Mouse (Mus musculus): ENCODE data around the gene Krtap6-2. TPM values are rescaled to one million over a fixed set of nuclear protein-coding genes. Genes with fewer than 3 reads are reported as not detected.

Gene Krtap6-2
- total RNA-seq (2021), result not detected
- long read RNA-seq, experiment 1, result 0 reads
- long read RNA-seq, experiment 2, result 0 reads

DNA sequence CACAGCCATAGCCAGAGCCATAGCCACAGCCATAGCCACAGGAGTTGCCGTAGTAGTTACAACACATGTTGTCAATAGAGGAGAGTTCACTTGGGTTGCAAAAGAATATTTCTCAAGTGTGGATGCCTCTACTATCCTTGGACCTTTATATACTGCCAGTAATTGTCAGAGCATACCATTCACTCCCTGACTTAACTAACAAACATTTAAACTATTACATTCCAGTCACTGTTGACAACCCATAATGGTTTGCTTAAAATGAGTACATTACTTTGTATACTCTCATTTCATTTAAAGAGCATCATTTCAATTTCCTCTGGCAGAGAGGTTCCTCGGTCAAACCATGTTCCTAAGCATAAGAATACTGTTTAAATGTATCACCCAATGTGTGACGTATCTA, at the start of gene Krtap6-2:
Gene Krtap6-2, minus strand, starts transcription at position 101 of the 400 bp plus-strand sequence.
- DNase-seq, result no peak
- TF ChIP-seq CTCF (IDR thresholded peaks at IDR 0.05), result no peak
- Histone ChIP-seq H3K27ac (no peak within 1 kb of the TSS), H3K4me3 (no peak within 1 kb of the TSS)
- intact Hi-C loops (cut with DNase I), result no loop called here

DNA sequence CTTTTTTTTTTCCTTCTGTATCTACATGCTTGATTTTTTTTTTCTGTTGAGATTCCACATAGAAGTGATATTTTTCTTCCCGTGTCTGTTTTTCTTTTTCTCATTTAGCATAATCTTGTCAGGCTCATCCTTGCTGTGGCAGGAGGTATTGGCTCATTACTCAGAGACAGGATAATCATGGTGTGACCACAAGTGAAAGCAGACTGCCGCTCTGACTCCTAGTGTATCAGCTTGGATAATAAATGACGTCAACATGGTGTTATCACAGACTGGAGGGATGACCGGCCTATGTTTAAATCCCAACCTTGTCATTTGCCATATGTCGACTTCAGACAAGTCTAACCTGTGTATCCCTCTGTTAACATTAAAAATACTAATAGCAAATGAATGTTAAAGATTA, 41.3 kb upstream of the Krtap6-2 start:
- H3K27ac ChIP-seq, result no peak overlapping the region
- no peak overlapping the region for H3K4me3 ChIP-seq
- no peak for TF ChIP-seq CTCF (IDR thresholded peaks at IDR 0.05)
- intact Hi-C loops (cut with DNase I), result no loop called here
- no peak for DNase-seq

DNA sequence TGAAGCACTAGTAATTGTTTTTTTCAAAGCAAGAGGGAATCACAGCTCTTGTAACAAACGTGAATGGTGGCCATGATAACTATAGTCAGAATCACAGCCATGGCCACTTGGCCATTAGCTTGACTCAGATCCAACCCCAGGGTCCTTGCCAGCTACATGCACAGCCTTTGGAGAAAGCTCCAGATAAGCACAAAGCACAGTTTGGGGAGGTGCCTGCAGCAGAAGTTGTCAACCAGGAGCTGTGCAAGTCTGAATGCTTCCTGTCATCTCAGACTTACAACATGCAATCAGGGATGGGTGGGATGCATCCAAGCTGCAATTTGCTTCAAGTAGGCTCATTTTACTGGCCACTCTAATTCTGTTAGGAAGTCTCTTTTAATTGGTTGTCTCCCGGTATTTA, 9.7 kb upstream of the Krtap6-2 start:
- Histone ChIP-seq H3K27ac (no peak overlapping the region), H3K4me3 (no peak overlapping the region)
- DNase-seq, result no peak
- intact Hi-C loops (cut with DNase I), result no loop called here
- TF ChIP-seq CTCF (IDR thresholded peaks at IDR 0.05), result no peak

DNA sequence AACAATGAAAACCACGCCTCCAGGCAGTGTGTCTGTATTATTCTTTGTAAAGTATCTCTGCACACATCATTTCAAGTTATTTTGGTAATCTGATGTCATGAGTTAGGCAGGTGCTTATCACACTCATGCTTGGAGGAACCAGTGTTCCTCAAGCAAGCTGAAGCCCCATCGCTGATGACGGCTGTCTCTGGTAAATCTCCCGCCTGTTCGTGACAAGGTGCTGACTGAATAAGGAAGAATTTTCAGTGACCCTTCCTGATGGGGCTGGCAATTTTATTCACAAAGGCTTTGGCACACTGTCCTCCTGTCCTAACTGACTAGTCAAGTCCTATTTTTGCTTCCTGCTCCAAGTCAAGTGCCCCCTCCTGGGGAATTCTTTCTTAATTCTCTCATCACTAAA, 5.4 kb upstream of the Krtap6-2 start:
- TF ChIP-seq CTCF (IDR thresholded peaks at IDR 0.05), result no peak
- Histone ChIP-seq H3K4me3 (no peak overlapping the region), H3K27ac (no peak overlapping the region)
- intact Hi-C loops (cut with DNase I), result no loop called here
- no peak for DNase-seq

DNA sequence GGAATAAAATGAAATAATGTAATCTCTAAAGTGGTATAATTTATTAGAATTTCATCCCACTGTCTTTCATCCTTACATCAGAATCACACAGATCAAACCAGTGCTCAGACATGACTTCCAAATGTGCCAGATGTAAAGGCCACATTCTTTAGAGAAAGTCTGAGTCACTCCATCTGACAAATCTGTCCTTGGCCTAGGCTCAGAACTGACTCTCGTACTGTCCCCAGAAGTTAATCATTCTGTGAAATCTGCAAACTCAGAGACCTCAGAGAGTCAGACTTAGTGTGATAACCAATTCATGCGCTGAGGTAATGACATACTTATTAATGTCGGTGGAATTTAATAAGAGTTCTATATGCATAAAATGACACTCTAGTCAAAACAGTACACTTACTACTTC, 3.6 kb downstream of the Krtap6-2 start:
- no peak for TF ChIP-seq CTCF (IDR thresholded peaks at IDR 0.05)

DNA sequence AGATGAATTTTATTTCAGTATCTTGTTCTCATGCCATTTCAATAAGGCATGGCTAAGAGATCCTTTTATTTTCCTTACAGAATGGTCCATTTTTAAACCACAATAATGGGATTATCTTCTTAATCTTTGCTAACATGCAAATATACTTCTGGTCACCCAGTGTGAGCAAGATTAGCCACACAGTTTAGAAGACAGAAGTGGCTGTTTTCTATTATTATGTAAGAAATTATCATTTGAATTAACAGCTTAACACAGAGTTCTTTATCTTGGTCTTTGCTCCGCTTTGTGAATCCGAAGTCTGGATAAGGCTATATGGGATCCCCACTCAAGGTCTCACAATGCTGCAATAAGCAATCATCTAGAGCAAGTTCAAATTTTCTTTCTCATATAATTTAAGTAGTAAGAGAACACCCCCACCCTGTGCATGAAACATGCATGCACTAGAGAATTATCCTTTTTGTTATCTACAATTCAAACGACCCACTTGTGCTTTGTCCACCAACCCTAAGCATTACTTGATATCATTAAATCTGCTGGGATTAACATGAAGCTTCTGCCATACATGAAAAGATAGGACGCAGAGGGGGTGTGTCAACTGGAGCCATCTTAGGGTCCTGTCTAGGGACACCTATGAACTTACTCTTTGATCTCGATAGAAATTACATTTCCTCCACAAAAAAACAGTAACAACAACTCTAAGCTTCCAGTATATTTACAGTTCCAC, 9.4 kb downstream of the Krtap6-2 start:
- DNase-seq, result no peak
- TF ChIP-seq CTCF (IDR thresholded peaks at IDR 0.05), result no peak
- H3K4me3 ChIP-seq, result no peak overlapping the region
- no peak overlapping the region for H3K27ac ChIP-seq
- intact Hi-C loops (cut with DNase I), result no loop called here

More for the DNA sequence above, 3.6 kb downstream of the Krtap6-2 start:
- H3K27ac ChIP-seq, result no peak overlapping the region
- no peak overlapping the region for H3K4me3 ChIP-seq
- no peak for DNase-seq
- intact Hi-C loops (cut with DNase I), result no loop called here

DNA sequence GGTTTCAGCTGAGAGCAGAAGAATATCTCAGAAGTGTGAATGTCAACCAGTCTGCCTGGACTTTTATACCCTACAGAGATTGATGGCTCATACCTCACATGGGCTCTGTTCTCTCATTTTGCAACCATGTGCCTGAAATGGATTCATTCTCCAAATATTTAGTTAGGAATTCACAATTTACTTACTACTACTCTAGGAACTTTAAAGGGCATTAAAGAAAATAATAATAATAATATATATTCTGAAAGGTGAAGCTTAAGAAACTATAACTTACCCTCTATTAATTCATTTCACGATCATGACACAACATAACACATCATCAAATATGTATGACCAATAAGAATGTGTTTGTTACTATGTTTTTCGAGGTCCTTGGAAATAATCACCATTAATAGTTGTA, 16.1 kb downstream of the Krtap6-2 start, which contains the start of gene Krtap21-1:
Gene Krtap21-1, minus strand, starts transcription at position 101 of the 400 bp plus-strand sequence.
- no peak within 1 kb of the TSS for H3K27ac ChIP-seq
- no peak for TF ChIP-seq CTCF (IDR thresholded peaks at IDR 0.05)
- DNase-seq, result no peak
- H3K4me3 ChIP-seq, result no peak within 1 kb of the TSS
- intact Hi-C loops (cut with DNase I), result no loop called here

DNA sequence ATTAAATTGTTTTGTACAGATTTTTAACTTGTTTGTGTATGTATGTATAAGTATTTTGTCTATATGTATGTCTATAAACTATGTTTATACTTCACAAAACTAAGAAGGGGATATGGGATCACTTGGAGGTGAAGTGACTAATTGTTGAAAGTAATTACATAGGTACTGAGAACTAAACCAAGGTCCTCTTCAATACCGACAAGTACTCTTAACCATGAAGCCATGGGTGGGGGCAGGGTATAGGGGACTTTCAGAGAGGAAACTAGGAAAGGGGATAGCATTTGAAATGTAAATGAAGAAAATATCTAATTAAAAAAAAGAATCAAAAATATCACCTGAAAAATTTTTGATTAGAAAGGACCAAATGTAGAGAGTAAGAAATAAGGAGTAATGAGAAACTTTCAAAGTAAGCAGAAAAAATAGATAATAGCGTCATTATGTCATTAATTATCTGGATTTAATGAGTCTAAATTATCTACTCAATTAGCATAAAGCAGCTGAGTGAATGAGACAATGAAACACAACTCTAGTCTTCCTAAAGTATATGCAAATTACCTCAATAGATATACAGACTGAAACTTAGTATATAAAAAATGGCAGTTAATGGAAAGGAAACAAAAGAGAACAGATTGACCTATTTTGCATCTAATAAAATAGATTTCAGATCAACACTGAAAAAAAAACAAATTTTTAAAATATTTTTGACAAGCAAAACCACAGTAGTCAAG, 47.0 kb downstream of the Krtap6-2 start:
- no peak for DNase-seq
- intact Hi-C loops (cut with DNase I), result no loop called here
- no peak overlapping the region for H3K4me3 ChIP-seq
- no peak for TF ChIP-seq CTCF (IDR thresholded peaks at IDR 0.05)
- H3K27ac ChIP-seq, result no peak overlapping the region

Other genes starting within 250 kb of the Krtap6-2 start
- not detected for gene 1110057P08Rik, start 245.4 kb downstream of the Krtap6-2 start, total RNA-seq (2021)
- not detected for gene Krtap20-2, start 214.2 kb downstream of the Krtap6-2 start, total RNA-seq (2021)
- gene Krtap21-1, start 16.2 kb downstream of the Krtap6-2 start, total RNA-seq (2021), result not detected
- gene Krtap8-1, start 67.8 kb upstream of the Krtap6-2 start, total RNA-seq (2021), result not detected
- not detected for gene Krtap7-1, start 88.2 kb upstream of the Krtap6-2 start, total RNA-seq (2021)
- not detected for gene Krtap11-1, start 151.1 kb upstream of the Krtap6-2 start, total RNA-seq (2021)